Mouse (Mus musculus): Measurements from ENCODE around the gene Shtn1.

Gene Shtn1

DNA sequence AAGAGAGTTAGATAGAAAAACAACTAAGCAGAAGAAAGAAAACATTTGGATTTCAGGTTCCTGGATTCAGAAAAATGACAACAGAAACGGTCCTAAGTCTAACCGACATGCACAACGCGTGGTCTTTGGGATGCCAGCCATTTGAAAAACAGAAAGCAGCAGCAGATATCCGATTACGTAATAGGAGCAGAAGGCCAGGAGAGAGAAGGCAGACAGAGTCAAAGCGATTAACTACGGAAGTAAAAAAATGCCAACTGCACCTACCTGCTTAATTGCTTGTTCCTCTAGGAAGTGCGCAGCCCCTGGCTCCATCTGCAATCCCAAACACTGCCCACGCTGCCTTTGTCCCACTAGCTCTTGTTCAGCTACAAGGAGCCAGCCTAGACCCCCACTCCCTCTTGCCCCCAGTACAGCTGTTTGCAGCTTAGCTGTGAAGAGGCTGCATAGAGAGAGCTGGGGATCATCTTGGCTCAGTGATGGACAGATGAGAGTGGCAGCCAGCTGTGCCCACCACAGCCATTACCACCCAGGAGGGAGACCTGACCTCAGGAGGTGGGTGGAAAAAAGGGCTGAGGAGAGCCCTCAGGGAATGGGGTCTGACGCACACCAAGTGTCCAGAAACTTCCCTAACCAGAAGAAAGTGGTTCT, 100.6 kb downstream of the Shtn1 start:
- DNase-seq (ENCODE audit: low spot score in 2 of 2): no peak

DNA sequence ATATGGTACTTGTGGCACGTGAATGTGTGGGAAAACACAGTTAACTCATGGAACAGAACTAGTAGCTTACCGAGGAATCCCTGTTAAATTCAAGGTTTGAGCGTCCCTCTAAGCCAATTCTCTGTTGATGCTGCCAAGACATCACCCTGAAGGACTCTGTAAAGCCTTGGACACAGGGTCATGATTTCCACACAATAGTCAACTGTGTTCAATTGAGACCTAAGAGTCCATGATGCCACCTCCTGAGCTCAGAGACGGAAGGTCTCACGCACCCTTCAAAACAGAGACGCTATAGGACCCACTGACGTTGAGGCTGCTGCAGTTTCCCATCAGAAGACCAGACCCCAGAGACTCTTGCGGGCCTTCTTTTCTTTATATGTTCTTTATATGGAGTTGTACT, 101.8 kb downstream of the Shtn1 start:
- DNase-seq (ENCODE audit: low spot score in 2 of 2): no peak

DNA sequence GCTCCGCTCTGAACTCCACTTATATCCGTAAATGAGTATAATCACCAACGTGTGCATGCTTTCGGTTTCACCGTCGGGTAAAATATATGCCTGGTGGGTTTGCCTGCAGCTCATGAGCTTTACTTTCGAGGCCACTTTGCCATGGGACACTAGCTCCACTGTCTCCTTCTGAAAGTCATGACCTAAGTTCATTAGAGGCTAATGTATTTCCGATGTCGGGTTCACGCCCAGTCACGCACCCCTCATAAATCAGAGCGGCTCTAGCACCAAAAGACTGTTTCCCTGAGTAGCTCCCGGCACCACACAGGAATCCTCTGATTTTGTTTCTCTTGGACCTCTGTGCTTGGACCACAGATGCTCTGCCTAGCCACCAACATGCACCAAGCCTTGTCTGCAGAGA, 105.1 kb downstream of the Shtn1 start:
- DNase-seq (ENCODE audit: low spot score in 2 of 2): no peak

GRCm38 (mm10) chr19:58968731-58969506, 107.0 kb downstream of the Shtn1 start:
- no peak for DNase-seq (ENCODE audit: low spot score in 2 of 2)

GRCm38 (mm10) chr19:58963011-58963410, 112.9 kb downstream of the Shtn1 start:
- DNase-seq (ENCODE audit: low spot score in 2 of 2): no peak

- DNase-seq (ENCODE audit: low spot score in 2 of 2): no peak
These were observed 121.1 kb downstream of the Shtn1 start for GRCm38 (mm10) chr19:58954779-58955178.

DNA sequence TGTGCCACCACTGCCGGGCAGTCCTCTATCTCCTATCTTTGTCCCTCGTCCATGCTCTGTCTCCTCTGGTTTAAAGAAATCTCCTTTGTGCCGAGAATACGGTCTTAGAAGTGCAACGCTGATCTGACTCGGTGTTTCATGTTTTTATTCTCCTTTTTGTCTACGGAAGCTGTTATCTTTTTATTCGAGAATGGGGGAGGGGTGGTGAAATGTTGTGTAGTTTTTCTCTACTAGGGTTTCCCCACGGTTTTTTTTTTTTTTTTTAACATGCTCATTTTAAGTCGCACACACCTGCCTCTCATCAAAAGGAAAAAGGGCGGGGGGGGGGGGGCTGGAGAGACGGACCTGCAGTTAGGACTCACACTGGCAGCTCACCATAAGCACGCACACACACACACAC, 123.7 kb downstream of the Shtn1 start:
- no peak for DNase-seq (ENCODE audit: low spot score in 2 of 2)

- no peak for DNase-seq (ENCODE audit: low spot score in 2 of 2)
These were observed 124.4 kb downstream of the Shtn1 start for GRCm38 (mm10) chr19:58951521-58951920.

GRCm38 (mm10) chr19:58945959-58946358, 129.9 kb downstream of the Shtn1 start:
- no peak for DNase-seq (ENCODE audit: low spot score in 2 of 2)

- peak; percentile 95 to 97 for DNase-seq (ENCODE audit: low spot score in 2 of 2)
These were observed 132.8 kb downstream of the Shtn1 start, which contains the start of the genes Eno4 and Hspa12a for GRCm38 (mm10) chr19:58942841-58943828. TSS of gene Eno4 (plus strand) at chr19:58943425. TSS of gene Hspa12a (minus strand) at chr19:58943654.

GRCm38 (mm10) chr19:58933062-58933461, 142.8 kb downstream of the Shtn1 start:
- DNase-seq (ENCODE audit: low spot score in 2 of 2): no peak

DNA sequence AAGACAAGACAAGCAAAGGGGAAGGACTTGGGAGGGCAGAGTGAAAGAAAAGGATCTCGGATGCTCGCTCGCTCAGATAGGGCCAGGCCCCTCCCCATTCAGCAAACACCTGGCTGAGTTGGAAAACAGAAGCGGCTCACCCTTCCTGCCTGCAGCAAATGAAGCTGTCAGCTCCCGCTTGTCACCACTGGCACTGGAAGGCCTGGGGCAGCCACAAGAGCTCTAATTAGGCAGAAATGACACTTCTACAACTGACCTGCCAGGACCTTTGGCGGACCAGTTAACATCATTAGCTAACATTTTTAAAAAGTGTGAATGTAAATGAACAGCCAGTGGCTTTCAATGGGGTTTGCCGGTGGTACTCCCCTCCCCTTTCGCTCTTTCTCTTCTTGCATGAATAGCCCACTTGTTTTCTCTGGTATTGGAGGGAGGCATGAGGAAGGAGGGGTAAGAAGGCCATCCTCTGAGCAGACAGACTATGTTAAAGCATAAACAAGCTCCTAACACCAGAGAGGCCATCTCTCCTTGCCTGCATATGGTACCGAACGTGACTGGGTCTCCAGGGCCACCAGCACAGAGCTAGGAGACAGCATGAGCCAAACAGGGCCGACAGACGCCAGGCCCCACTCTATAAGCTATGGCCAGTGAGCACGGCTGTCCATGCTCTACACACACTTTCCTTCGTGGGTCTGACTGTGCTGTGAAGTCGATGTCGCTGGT, 144.7 kb downstream of the Shtn1 start:
- no peak for DNase-seq (ENCODE audit: low spot score in 2 of 2)

Data from heart, adult 9 months (tissue).